Mouse (Mus musculus) naive thymus-derived CD4-positive, alpha-beta T cell, adult 5 months (primary cell): ENCODE results near the gene Dppa3. TPM values are rescaled to one million over a fixed set of nuclear protein-coding genes. Genes with fewer than 3 reads are reported as not detected.

Experiments used
- polyA plus RNA-seq: library from polyadenylated mRNA; unstranded; fragments of 100-300 nt; shearing (Covaris generic); gene quantifications from one replicate; pipeline ENCODE4 v1.2.1, GENCODE M21; 2017

Dppa3 gene
- not detected for polyA plus RNA-seq

DNA sequence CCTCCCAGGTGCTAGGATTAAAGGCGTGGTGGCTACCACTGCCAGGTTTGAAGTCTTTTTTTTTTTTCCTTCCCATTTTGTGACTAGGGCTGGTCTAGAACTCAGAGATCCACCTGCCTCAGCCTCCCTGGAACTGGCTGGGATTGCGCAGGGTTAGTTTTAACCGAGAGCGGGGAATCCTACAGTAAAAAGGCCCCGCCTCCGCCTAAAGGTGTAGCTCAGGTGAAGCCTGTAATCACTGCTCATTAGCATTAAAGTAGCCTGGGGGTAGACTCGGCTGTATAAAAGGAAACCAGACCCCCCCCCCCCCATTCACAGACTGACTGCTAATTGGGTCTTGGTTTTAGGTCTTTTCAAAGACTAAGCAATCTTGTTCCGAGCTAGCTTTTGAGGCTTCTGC lies at the start of gene Dppa3:
Gene Dppa3 (plus strand): TSS at position 301 of the 400 bp plus-strand sequence.

DNA sequence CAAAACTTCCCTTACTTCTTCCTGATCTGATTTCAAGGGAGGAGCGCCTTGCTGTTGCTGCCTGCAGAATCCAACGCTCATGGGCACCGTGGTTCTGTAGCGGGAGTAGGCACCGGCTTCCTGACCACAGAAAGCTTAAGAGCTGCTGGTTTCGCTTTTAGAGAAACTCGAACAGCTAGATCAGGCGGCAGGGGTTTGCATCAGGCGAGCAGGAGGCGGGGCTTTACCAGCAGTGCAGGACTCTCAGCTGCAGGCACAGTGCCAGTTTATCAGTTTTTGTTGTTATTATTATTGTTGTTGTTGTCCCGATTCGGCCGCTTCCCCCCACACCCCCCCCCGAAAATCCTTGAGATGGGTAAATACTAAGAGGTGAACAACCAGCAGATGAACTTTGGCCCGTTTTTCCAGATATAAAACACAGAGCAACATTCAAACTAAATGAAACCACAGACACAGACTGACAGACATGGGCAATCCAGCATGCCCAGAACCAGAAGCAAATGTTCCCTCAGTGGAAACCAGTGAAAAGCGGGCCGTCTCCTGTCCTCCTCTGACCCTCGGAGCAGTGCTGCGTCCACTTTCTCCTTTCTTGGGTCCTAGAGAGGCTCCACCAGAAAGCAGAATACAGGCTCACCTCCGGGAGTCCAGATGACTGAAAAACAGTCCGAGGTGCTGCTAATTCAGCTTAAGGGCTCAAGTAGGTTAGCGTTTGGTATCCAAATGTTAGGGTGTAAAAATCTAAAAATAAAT lies 23.8 kb upstream of the Dppa3 start, which contains the start of gene Apobec1:
Gene Apobec1 (minus strand): TSS at position 203 of the 750 bp plus-strand sequence.

DNA sequence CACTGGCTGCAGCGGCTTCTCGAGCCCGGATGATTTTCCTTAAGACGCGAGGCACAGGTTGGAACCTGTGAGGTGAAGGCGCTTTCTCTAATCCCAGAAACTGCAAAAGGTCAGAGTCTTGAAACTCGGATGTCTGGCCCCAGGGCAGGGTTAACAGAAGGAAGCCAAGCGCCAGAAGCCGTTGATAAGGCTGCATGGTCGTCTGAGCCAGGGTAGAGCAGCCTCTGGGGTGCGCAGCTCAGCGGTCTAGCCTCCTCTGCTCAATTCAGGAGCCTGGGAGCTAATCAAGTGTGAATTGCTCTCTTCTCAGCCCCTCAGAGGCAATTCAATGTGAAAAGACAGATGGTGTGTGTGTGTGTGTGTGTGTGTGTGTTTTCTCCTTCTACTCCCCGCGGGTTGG lies 16.4 kb upstream of the Dppa3 start, which contains the start of gene Gdf3:
Gene Gdf3 (minus strand): TSS at position 317 of the 400 bp plus-strand sequence.

Other genes with a start within 250 kb of the Dppa3 start
- gene Rimklb, start 127.6 kb upstream of the Dppa3 start, polyA plus RNA-seq, result not detected
- not detected for gene Mfap5, start 120.6 kb upstream of the Dppa3 start, polyA plus RNA-seq
- gene Aicda, start 72.6 kb upstream of the Dppa3 start, polyA plus RNA-seq, result not detected
- 5.8 TPM for gene Apobec1, start 24.0 kb upstream of the Dppa3 start, polyA plus RNA-seq
- gene Gdf3, start 16.3 kb upstream of the Dppa3 start, polyA plus RNA-seq, result not detected
- gene Nanog, start 81.1 kb downstream of the Dppa3 start, polyA plus RNA-seq, result not detected
- gene Slc2a3, start 175.2 kb downstream of the Dppa3 start, polyA plus RNA-seq, result 29.8 TPM
- gene Foxj2, start 193.5 kb downstream of the Dppa3 start, polyA plus RNA-seq, result 40.7 TPM
- gene C3ar1, start 229.8 kb downstream of the Dppa3 start, polyA plus RNA-seq, result 0.07 TPM
- 59.3 TPM for gene Necap1, start 248.1 kb downstream of the Dppa3 start, polyA plus RNA-seq